Mouse (Mus musculus): ENCODE results near the gene Prdm5.
A peak's percentile ranks its signal among the peaks of the same experiment; 100 is the strongest.

The Prdm5 gene

GRCm38 (mm10) chr6:65778861-65779688 lies at the start of gene Prdm5:
TSS of gene Prdm5 (plus strand) at chr6:65778988.
- peak; percentile 71 for DNase-seq

DNA sequence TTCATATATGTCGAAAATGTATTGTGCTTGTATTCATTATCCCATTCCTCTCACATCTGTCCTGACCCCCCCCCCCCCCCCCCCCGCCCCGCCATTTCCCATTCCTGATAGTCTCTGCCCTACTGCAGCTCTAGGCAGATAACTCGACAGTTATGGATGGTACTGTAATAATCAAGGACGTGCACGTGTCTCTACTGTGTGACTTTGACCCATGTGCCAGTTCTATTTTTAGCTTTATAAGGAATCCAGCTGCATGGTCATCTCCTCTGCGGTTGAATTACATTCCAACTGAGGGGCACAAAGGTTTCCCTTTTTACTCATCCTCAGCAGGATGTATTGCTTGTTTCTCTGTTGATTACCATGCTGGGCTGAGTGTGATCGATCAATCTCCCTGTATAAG lies 39.3 kb upstream of the Prdm5 start:
- no peak for DNase-seq

DNA sequence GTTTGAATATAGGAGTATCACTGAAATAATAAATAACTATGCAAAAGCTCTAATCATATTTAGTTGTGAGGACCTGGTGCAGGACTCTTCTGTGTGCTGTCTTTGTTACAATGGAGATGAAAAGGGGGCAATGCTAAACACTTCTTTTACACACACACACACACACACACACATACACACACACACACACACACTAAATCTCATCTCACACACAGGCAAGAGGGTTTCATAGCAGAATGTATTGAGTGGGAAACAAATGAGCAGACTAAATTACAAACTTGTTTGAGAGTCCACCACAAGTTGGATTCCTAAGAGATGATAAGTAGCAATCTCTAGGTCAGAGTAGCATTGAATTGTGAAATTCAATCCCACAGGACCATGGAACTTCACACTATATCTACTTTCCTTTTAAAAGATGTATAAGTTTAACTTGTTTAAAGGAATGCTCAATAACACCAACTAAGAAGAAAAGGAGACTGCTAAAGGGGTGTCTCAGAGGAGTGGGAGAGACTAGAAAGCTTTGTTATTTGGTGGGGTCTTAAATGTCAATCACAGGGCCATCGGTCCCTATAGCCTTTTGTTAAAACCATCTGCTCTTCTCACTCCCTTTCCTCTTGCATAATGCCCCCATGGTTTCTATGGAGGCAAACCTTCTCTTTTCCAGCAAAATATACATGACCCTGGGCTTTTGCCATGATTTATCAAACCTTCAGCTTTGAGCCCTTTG lies 35.5 kb upstream of the Prdm5 start:
- no peak for DNase-seq

GRCm38 (mm10) chr6:65743871-65744202 lies 35.0 kb upstream of the Prdm5 start:
- DNase-seq = no peak

GRCm38 (mm10) chr6:65758214-65758613 lies 20.6 kb upstream of the Prdm5 start:
- no peak for DNase-seq

GRCm38 (mm10) chr6:65759174-65759573 lies 19.6 kb upstream of the Prdm5 start:
- DNase-seq = no peak

- no peak for DNase-seq
Measured at GRCm38 (mm10) chr6:65760073-65760472, 18.7 kb upstream of the Prdm5 start.

DNA sequence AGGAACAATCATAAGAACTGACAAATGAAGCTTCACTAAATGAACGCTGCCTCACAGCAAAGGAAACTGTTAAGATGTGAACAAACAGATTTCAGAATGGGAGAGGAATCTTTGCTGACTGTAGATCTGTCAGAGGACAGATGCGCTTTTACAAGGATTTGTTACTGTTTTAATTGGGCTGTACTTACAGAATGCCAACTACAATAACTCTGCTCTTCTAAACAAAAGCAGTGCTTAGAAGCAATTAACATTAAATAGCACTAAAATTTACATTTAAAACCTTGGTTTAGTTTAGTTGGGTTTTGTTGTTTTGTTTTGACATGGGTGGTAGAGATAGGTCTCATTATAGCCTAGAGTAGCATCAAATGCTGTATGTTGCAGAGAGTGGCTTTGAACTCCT lies 14.3 kb upstream of the Prdm5 start:
- no peak for DNase-seq

GRCm38 (mm10) chr6:65765057-65765456 lies 13.7 kb upstream of the Prdm5 start:
- DNase-seq = no peak

DNA sequence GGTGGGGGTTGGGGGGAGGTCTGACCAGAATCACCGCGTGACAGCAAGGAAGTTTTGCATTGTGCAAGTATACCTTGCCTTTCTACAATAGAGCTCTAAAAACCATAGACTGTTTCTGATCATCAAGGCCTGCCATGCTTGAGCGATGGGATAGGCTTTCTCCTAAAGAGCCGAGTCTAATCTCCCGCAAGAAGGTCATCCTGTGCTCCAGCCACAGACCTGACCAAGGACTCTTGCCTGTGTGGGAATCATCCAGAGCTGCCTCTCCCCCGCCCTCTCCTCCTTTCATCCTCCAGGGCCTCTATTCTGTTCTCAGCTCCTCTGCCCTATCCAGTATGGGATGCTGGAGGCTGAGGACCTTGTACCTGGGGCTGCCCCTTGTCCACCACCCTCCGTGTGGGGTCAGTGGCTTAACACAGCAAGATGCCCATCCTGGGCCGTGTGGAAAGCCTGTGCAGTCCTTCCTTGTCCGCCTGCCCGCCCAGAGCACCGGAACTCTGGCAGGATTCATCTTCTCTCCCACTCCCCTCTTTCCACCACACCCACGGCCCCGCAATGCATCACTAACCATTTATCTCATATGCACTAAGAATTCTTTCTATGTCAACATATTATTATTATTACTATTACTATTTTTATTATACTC lies 12.9 kb upstream of the Prdm5 start:
- DNase-seq = no peak

DNA sequence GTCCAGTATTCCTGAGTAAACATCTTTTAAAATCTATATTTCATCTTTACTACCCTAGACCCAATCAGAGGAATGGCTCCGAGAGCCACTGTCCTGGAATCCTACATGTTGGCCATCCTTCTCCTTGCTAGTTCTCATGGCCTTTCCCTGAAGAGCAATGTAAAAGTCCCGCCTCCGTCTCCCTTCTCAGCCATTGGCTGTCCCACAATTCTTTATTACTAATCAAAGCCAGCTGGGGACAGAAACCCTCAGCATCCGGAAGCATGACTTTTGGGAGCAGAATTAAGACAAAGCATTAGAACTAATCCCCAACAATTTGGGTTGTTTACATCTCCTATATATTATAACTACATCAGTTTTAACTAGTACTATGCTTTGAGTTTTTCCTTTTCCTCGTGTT lies 10.9 kb upstream of the Prdm5 start:
- no peak for DNase-seq

GRCm38 (mm10) chr6:65773566-65773965 lies 5.2 kb upstream of the Prdm5 start:
- no peak for DNase-seq

DNA sequence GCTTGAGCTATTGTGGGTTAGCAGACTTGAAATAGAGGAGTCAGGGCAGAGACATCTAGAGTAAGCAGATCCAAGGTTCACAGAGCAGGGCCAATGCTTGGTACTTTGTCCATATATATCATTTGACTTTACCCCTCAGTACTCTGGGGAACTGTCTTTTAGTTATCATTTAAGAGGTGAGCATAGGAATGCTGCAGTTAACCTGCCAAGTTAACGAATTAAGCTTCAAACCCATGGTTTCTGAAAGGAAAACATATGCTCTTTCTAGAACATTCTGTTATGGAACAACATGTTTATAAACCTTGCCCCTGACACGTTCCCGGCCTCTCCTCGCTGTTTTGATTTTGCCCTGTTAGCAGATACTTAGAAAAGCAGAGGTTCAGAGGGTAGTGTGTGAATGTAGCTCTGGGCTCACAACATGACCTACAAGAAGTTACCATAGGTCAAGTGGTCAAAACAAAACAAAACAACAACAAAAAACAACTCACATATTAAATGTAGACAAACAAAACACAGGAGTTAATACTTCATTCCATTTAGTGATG lies 973 bp downstream of the Prdm5 start:
- no peak for DNase-seq

- DNase-seq = no peak
Measured at GRCm38 (mm10) chr6:65781441-65781840, 2.7 kb downstream of the Prdm5 start.

DNA sequence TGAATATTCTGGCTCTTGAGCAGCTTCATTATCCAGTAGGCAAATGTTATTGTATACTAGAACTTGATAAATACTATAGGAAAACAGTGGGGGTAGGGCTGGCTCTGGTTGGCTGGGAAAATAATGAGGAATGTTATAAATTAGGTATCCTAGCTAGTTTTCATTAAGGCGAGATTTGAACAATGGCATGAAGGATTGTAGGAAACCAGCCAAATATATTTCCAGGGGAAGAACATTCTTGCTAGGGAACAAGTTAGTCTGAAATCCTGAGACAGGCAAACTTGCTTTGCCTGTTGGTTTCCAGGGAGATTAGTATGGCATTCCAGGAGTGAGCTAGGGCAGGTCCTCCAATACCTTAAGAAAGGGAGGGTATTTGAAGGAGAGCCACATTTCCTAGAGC lies 4.9 kb downstream of the Prdm5 start:
- no peak for DNase-seq

GRCm38 (mm10) chr6:65792923-65793322 lies 14.1 kb downstream of the Prdm5 start:
- DNase-seq = no peak

- no peak for DNase-seq
Measured at GRCm38 (mm10) chr6:65796552-65796951, 17.8 kb downstream of the Prdm5 start.

DNA sequence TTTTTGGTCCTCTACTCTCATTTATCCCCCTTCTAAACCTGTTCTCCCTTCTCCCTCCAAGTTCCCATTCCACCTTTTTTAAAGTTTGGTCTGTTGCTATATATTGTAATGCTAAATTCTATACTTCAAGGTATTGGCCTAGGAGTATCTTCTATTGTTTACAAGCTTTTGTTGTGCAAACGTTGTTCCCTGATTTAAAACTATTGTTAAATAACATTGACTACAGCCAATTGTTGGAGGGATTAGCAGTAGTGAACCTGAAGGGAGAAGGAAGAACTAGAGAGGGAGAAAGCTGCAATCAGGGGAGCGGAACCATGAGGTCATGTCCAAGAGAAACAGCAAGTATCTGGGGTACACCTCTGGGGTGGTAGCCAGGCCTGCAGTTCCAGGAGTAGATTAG lies 18.5 kb downstream of the Prdm5 start:
- no peak for DNase-seq

DNA sequence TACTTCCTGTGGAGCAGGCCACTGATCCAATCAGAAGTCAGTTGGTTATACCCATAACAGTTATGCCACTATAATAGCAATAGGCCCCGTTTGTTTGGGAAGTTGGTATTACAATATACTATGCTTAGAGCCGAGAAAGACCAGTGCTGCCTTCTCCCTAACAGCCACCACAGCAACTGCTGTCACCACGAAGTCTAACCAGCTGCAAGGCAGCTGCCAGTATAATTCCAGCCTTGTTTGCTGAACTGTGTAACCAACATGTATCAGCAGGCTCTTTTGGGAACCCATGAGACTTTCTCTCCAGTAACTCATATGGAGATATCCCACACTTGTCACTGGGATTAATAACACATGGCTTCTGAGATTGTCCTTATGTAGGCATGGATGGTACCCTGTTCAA lies 19.6 kb downstream of the Prdm5 start:
- DNase-seq = no peak

- DNase-seq = no peak
Measured at GRCm38 (mm10) chr6:65811685-65812084, 32.9 kb downstream of the Prdm5 start.

GRCm38 (mm10) chr6:65818039-65818747 lies 39.4 kb downstream of the Prdm5 start:
- DNase-seq = peak; percentile 66

GRCm38 (mm10) chr6:65828656-65829055 lies 49.9 kb downstream of the Prdm5 start:
- no peak for DNase-seq

GRCm38 (mm10) chr6:65831443-65831842 lies 52.7 kb downstream of the Prdm5 start:
- no peak for DNase-seq
